Mouse (Mus musculus) CH12.LX (cell line): ENCODE results near the gene Gm45233.
"Not testable (repeated sequence)": the region's sequence is repeated elsewhere in the genome, so short reads cannot be mapped to it uniquely, and the experiment has no call there.

Experiments used
- CTCF ChIP-seq, 2 experiments: IDR thresholded peaks in 1 of 2; conservative IDR thresholded peaks in 1 of 2; 2 replicates each; pipeline ENCODE4 v1.5.1; 2011 to 2012; ENCODE audit warnings: low read depth in 2 of 2, low read length in 2 of 2, improper control_type of control experiment in 1 of 2, inconsistent platforms in 1 of 2, mild to moderate bottlenecking in 1 of 2, moderate library complexity in 1 of 2
- EP300 ChIP-seq: IDR thresholded peaks from 2 replicates; pipeline ENCODE4 v1.6.1; 2011; ENCODE audit warnings: low read length, improper control_type of control experiment
- MAFK ChIP-seq: IDR thresholded peaks from 2 replicates; pipeline ENCODE4 v1.6.1; 2011; ENCODE audit warnings: low read length, improper control_type of control experiment; ENCODE audit not compliant: insufficient replicate concordance
- MAX ChIP-seq: IDR thresholded peaks from 2 replicates; pipeline ENCODE4 v1.6.1; 2011; ENCODE audit warnings: low read length, improper control_type of control experiment
- MYC ChIP-seq: IDR thresholded peaks from 2 replicates; pipeline ENCODE4 v1.6.1; 2011; ENCODE audit warnings: low read depth, mild to moderate bottlenecking, improper control_type of control experiment, low read length
- NELFE ChIP-seq: IDR thresholded peaks from 2 replicates; pipeline ENCODE4 v1.6.1; 2011; ENCODE audit warnings: low read depth, low read length, improper control_type of control experiment
- POLR2A ChIP-seq: IDR thresholded peaks from 2 replicates; pipeline ENCODE4 v1.6.1; 2011; ENCODE audit warnings: low read depth, mild to moderate bottlenecking, improper control_type of control experiment, low read length
- SIN3A ChIP-seq: IDR thresholded peaks from 2 replicates; pipeline ENCODE4 v1.6.1; 2012; ENCODE audit warnings: low read length, improper control_type of control experiment, inconsistent platforms
- SMC3 ChIP-seq: IDR thresholded peaks from 2 replicates; pipeline ENCODE4 v1.6.1; 2011; ENCODE audit warnings: low read depth, low read length, improper control_type of control experiment
- TBP ChIP-seq: conservative IDR thresholded peaks from 2 replicates; pipeline ENCODE4 v1.6.1; 2011; ENCODE audit warnings: low read depth, low read length, improper control_type of control experiment
- UBTF ChIP-seq: IDR thresholded peaks from 2 replicates; pipeline ENCODE4 v1.6.1; 2012; ENCODE audit warnings: low read depth, mild to moderate bottlenecking, inconsistent platforms, low read length, improper control_type of control experiment, moderate library complexity
- USF2 ChIP-seq: conservative IDR thresholded peaks from 2 replicates; pipeline ENCODE4 v1.6.1; 2011; ENCODE audit warnings: low read depth, low read length, improper control_type of control experiment

DNA sequence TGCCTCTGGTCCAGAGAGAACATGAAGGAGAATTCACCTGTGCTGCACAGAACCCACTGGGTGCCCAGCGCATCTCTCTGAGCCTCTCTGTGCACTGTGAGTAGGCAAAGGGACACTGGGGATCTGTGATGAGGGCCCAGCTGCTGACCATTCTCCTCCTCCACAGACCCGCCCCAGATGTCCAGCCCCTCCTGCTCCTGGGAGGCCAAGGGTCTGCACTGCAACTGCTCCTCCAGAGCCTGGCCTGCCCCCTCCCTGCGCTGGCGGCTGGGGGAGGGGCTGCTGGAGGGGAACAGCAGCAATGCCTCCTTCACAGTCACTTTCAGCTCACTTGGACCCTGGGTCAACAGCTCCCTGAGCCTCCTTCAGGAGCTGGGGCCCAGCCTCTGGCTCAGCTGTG, 32.2 kb upstream of the Gm45233 start:
- not testable (repeated sequence) for TF ChIP-seq MAX; POLR2A; TBP; CTCF (conservative IDR thresholded peaks at IDR 0.05 in 1 of 2, IDR thresholded peaks at IDR 0.05 in 1 of 2; ENCODE audit: low read depth in 2 of 2, low read length in 2 of 2); MAFK; SIN3A; MYC; USF2; EP300; SMC3; UBTF; NELFE
